Mouse (Mus musculus): ENCODE data around the gene Brms1.

Brms1 gene

DNA sequence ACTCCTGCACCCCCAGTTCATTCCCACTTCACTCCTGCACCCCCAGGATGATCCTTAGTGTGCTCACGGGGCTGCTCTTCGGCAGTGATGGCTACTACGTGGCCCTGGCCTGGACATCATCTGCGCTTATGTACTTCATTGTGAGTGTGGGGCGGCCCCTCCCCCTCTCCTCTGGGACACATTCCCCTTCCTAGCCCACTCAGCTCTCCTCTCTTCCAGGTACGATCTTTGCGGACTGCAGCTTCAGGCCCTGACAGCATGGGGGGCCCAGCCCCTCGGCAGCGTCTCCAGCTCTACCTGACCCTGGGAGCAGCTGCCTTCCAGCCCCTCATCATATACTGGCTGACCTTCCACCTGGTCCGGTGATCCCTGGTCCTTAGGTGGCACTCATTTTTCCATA, 50.9 kb downstream of the Brms1 start:
- in situ Hi-C loops (cut with MseI, MboI) = loop anchor here in 1 of 2 experiments (5.0 kb wide), 1 partner anchor 50 kb away; no protein-coding TSS in a partner anchor

DNA sequence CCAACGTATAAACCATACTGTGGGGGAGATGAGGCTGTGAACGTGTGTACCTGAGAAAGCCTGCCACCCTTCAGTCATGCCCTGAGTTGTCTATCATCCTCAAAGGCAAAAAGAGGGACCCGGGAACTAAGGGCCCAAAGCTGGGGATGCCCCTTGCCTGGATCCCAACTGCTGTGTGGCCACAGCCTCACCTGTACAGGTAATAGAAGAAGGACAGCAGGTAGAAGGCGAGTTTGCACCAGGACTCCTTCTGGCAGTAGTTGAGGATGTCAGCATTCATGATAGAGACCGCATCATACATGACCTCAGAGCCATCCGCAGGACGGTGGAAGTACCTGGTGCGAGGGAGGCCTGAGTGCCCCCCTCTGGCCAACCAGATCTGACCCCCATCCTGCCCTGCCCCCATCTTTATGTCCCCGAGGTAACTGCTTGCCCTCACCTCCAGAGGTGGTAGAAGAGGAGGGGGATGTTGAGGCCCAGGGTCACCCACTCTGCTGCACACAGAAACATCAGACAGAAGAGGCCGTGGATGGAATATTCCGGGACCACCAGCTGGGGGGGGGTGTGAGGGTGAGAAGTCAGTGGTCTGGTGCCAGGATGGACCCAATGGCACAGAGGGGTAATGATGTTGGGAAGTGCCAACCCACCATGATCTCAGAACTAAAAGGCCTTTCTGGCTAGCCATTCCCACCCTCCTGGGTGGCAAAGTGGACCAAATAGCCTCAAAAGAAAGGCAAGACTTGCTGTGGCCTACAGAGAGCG, 52.5 kb downstream of the Brms1 start:
- in situ Hi-C loops (cut with MseI, MboI) = loop anchor here in 1 of 2 experiments (5.0 kb wide), 1 partner anchor 49 kb away; no protein-coding TSS in a partner anchor

- in situ Hi-C loops (cut with MseI, MboI) = loop anchor here in 1 of 2 experiments (5.0 kb wide), 1 partner anchor 48 kb away; no protein-coding TSS in a partner anchor
These were observed 53.1 kb downstream of the Brms1 start for GRCm38 (mm10) chr19:5094243-5094632.

DNA sequence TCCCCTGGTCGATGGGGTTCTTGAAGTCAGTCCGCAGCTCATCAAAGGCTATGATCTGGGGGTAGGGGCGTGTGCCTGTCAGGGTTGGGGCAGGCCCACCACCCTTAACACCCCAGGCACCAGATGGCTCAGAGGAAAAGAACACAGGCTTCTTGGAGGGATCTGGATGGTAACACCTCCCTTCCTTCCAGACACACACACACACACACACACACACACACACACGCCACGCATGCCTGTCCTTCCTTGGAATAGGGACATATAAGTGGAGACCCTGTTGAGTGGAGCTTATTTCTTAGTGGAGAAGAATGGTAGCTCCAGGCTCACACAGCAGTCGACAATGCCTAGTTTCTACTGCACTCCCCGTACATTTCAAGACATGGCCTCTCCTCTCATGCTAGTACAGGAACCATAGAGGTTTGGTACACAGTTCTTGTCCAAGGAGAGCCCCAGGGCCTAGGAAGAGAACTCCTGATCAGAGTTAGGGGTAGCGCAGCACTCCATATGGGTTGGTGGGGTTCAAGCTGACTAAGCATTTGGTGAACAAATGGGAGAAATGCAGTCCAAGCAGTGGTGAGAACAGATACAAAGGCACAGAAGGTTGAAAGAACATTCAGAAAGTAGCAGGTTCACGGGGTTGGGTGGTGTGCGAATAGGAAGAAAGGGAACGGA, 53.7 kb downstream of the Brms1 start:
- in situ Hi-C loops (cut with MseI, MboI) = loop anchor here in 1 of 2 experiments (5.0 kb wide), 1 partner anchor 47 kb away; no protein-coding TSS in a partner anchor

DNA sequence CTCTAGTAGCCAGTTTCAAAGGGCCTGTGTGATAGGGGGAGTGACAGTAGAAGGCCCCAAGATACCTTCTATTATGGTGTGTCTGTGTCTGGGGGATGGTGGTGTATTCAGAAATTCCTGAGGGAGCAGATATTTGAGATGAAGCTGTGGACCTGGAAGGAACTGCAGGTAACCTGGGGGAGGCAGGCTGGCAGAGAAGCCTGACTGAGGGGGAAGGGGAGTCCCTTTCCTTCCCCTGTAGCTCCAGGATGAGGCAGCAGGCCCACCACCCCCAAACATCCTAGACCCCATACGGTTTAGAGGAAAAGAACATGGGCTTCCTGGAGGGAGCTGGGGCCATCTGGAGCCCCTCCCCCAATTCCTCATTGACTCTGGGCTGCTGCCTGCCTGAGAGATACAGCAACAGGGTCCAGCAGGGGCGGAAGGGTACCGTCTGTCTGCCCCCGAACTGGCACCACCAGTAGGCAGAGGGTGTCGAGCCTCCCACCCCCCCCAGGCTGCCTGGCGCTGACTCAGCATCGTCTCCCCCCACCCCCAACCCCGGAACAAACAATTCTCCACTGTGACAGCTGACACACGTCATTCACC, 54.8 kb downstream of the Brms1 start:
- in situ Hi-C loops (cut with MseI, MboI) = no loop called here

GRCm38 (mm10) chr19:5097521-5098362, 56.6 kb downstream of the Brms1 start:
- in situ Hi-C loops (cut with MseI, MboI) = no loop called here

DNA sequence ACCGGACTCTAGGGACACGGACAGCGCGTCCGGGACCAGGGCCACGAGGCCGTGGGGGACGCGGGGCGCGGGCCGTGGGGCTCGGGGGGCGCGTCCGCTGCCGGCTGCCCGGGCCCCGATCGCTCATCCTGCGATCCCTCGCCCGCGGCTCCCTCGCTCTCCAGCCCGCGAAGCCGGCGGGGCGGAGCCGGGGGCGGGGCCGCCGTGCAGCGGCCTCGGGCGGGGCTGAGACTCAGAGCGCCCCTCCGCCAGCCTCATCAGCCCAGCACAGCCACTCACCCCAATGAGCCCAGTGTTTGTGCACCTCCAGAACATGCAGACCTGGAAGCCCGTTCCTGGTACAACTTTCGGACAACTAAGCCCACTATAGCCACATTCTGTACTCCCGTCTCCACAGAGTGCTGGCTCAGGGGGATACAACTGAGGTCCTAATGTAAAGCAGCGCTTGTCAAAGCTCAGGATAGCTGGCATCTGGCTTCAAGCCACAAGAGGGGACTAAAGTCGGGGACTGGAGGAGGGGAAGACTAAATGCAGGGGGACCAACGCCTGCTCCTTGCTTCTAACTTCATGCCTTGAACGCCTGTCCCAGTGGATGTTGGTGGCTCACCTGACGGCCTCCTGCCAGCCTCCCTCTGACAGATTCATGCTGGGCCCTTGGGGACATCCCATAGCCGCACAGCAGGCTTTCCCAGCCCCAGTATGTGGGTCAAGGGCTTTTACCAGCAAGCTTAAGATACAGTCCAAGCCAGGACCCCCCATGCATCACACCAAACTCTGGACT, 57.4 kb downstream of the Brms1 start, which contains the start of gene Cnih2:
Gene Cnih2, minus strand, starts transcription at position 159 of the 781 bp plus-strand sequence.
- in situ Hi-C loops (cut with MseI, MboI) = no loop called here

Measured in mouse trophoblast stem cell (cell line).